In genomic region chr6:83795492-83795900, GRCm38 (mm10) we compare ENCODE assay signal across 8 mouse cellular contexts. TPM values are rescaled to one million over a fixed set of nuclear protein-coding genes. Genes with fewer than 3 reads are reported as not detected.
DNase-seq lines count a peak whose midpoint lies in the region; ATAC-seq and TF ChIP-seq lines count a peak whose summit lies in the region.

No protein-coding gene starts in this region.

- H3K4me2 ChIP-seq in hindbrain, embryonic 13.5 days: peak overlapping the region; percentile 85

- H3K9me3 ChIP-seq in hindbrain, embryonic 13.5 days: no peaks in the 10 kb centered on the region
- no peaks in the 10 kb centered on the region for H3K9me3 ChIP-seq in limb, embryonic 10.5 days (replicated peaks)

- H3K4me3 ChIP-seq in thymus, adult 2 months (ENCODE audit: control insufficient read depth, insufficient read depth, low read length): peak overlapping the region; percentile 70
- peak overlapping the region; percentile 73 for H3K4me3 ChIP-seq in hindbrain, embryonic 13.5 days
- H3K4me3 ChIP-seq in limb, embryonic 10.5 days: peak overlapping the region; percentile 82

- peak overlapping the region; percentile 32; the same call in 1 of the 2 replicates for H3K27ac ChIP-seq in thymus, adult 2 months (ENCODE audit: control insufficient read depth, insufficient read depth, low read length)
- peak overlapping the region; percentile 98 for H3K27ac ChIP-seq in hindbrain, embryonic 13.5 days
- H3K27ac ChIP-seq in limb, embryonic 10.5 days: peak overlapping the region; percentile 93

- no peaks in the 10 kb centered on the region for H3K36me3 ChIP-seq in thymus, adult 2 months (ENCODE audit: control insufficient read depth, insufficient read depth, low read length)
- H3K36me3 ChIP-seq in hindbrain, embryonic 13.5 days: peaks cover 26% of the 10 kb centered on the region
- H3K36me3 ChIP-seq in limb, embryonic 10.5 days: peaks cover 7% of the 10 kb centered on the region

- H3K9ac ChIP-seq in hindbrain, embryonic 13.5 days: peak overlapping the region; percentile 91

- peaks cover 13% of the 10 kb centered on the region for H3K4me1 ChIP-seq in thymus, adult 2 months (replicated peaks; ENCODE audit: control insufficient read depth, insufficient read depth, low read length)
- H3K4me1 ChIP-seq in hindbrain, embryonic 13.5 days (replicated peaks): peaks cover 24% of the 10 kb centered on the region
- H3K4me1 ChIP-seq in limb, embryonic 10.5 days: peaks cover 23% of the 10 kb centered on the region

- no peak for DNase-seq in thymus, adult 2 months
- DNase-seq in thymus, postnatal 25 days: no peak
- peak; percentile 38 for DNase-seq in embryo, embryonic 10.5 days (ENCODE audit: low spot score)
- DNase-seq in limb, embryonic 10.5 days (ENCODE audit: low spot score): peak; percentile 54
- peak; percentile 14 for DNase-seq in mesoderm, embryonic 11.5 days (ENCODE audit: low read depth, low spot score)
- DNase-seq in yolk sac, embryonic 10.5 days (ENCODE audit: low spot score): peak; percentile 77
- DNase-seq in cerebellum, adult 18-20 months: no peak

- TF ChIP-seq POLR2A in thymus, adult 2 months (IDR thresholded peaks at IDR 0.05; ENCODE audit: control insufficient read depth, extremely low read depth, insufficient read depth, low read length, poor library complexity): no peak

- 4% methylated on average over 13 of the region's 13 CpGs for WGBS in thymus, adult 2 months
- WGBS in hindbrain, embryonic 13.5 days: 11% methylated on average over 13 of the region's 13 CpGs
- WGBS in limb, embryonic 10.5 days: 14% methylated on average over 13 of the region's 13 CpGs

- ATAC-seq in hindbrain, embryonic 13.5 days (ENCODE audit: low FRiP score): peak; percentile 55

- no peaks in the 10 kb centered on the region for H3K27me3 ChIP-seq in thymus, adult 2 months (ENCODE audit: control insufficient read depth, insufficient read depth, low read length)
- H3K27me3 ChIP-seq in hindbrain, embryonic 13.5 days: 0 out of 2 replicates have a peak, but pooled peaks cover 12% of the 10 kb centered on the region
- H3K27me3 ChIP-seq in limb, embryonic 10.5 days (ENCODE audit: low read depth, poor library complexity, severe bottlenecking): no peaks in the 10 kb centered on the region

- no peak for TF ChIP-seq CTCF in thymus, adult 2 months (IDR thresholded peaks at IDR 0.05; ENCODE audit: borderline replicate concordance, control insufficient read depth, extremely low read depth, insufficient read depth, low read length, poor library complexity)

RNA-seq across cellular contexts. Expression of gene Nagk, which starts 0.7 kb away (rescaled TPM):
- 15.7 and 18.7 TPM in 2 replicates for polyA plus RNA-seq in thymus, adult 2 months (2012; rRNA removed)
- 98.1 and 98.5 TPM in 2 replicates for polyA plus RNA-seq in hindbrain, embryonic 13.5 days (2015; fragmentation: Nextera tagmentation; extraction: Ambion mirVana)
- polyA plus RNA-seq in limb, embryonic 10.5 days (2016; fragmentation: Nextera tagmentation; extraction: Ambion mirVana): 16.9 and 23.6 TPM in 2 replicates

RNA-seq across cellular contexts. Expression of gene Tex261, which starts 19.9 kb away (rescaled TPM):
- polyA plus RNA-seq in thymus, adult 2 months (2012; rRNA removed): 183 and 190 TPM in 2 replicates
- polyA plus RNA-seq in hindbrain, embryonic 13.5 days (2015; fragmentation: Nextera tagmentation; extraction: Ambion mirVana): 63.5 and 65.5 TPM in 2 replicates
- 82.9 and 83.5 TPM in 2 replicates for polyA plus RNA-seq in limb, embryonic 10.5 days (2016; fragmentation: Nextera tagmentation; extraction: Ambion mirVana)

RNA-seq across cellular contexts. Expression of gene Ankrd53, which starts 33.1 kb away (rescaled TPM):
- 0.05 TPM in 1 of 2 replicates, not detected in the other for polyA plus RNA-seq in thymus, adult 2 months (2012; rRNA removed)
- 0.19 and 0.21 TPM in 2 replicates for polyA plus RNA-seq in hindbrain, embryonic 13.5 days (2015; fragmentation: Nextera tagmentation; extraction: Ambion mirVana)
- polyA plus RNA-seq in limb, embryonic 10.5 days (2016; fragmentation: Nextera tagmentation; extraction: Ambion mirVana): 0.16 and 0.28 TPM in 2 replicates

RNA-seq across cellular contexts. Expression of gene Paip2b, which starts 36.0 kb away (rescaled TPM):
- polyA plus RNA-seq in thymus, adult 2 months (2012; rRNA removed): 15.2 and 16.8 TPM in 2 replicates
- polyA plus RNA-seq in hindbrain, embryonic 13.5 days (2015; fragmentation: Nextera tagmentation; extraction: Ambion mirVana): 25.3 and 27.8 TPM in 2 replicates
- 17.6 and 20.8 TPM in 2 replicates for polyA plus RNA-seq in limb, embryonic 10.5 days (2016; fragmentation: Nextera tagmentation; extraction: Ambion mirVana)

RNA-seq across cellular contexts. Expression of gene Atp6v1b1, which starts 52.7 kb away (rescaled TPM):
- polyA plus RNA-seq in thymus, adult 2 months (2012; rRNA removed): 0.35 and 0.36 TPM in 2 replicates
- polyA plus RNA-seq in hindbrain, embryonic 13.5 days (2015; fragmentation: Nextera tagmentation; extraction: Ambion mirVana): not detected in 2 replicates
- not detected in 2 replicates for polyA plus RNA-seq in limb, embryonic 10.5 days (2016; fragmentation: Nextera tagmentation; extraction: Ambion mirVana)

Comparison
In these comparisons a context has a peak if more than half of its experiments do, and no peak if none do; other contexts are left out.
1. DNase-seq: peak in embryo, embryonic 10.5 days (single experiment), limb, embryonic 10.5 days (single experiment), mesoderm, embryonic 11.5 days (single experiment) and yolk sac, embryonic 10.5 days (single experiment); none in thymus, adult 2 months (single experiment), thymus, postnatal 25 days (single experiment) and cerebellum, adult 18-20 months (0 of 2).
2. H3K27ac ChIP-seq: peak in every context shown above with its lines; median percentile 98 in hindbrain, embryonic 13.5 days; 93 in limb, embryonic 10.5 days; 32 in thymus, adult 2 months.
3. Peak in every context shown above with its lines, with median percentiles within 50 percentile points of each other: H3K4me3 ChIP-seq.